Mouse (Mus musculus): ENCODE measurements around the gene Rnf213. TPM values are rescaled to one million over a fixed set of nuclear protein-coding genes. Genes with fewer than 3 reads are reported as not detected.
"Not testable (repeated sequence)": the region's sequence is repeated elsewhere in the genome, so short reads cannot be mapped to it uniquely, and the experiment has no call there.

Rnf213 gene
- total RNA-seq (2021) = 10 to 100 TPM in 1 of 2 experiments, 1 to 10 TPM in 1; 9.2 to 10.9 TPM
- long read RNA-seq, experiment 1, partial matches to known transcripts = 5 of 6 reads
- long read RNA-seq, experiment 1, other reads (novel, unspliced or antisense) = 1 of 6 reads
- long read RNA-seq, experiment 2, partial matches to known transcripts = 2 of 3 reads
- long read RNA-seq, experiment 2, other reads (novel, unspliced or antisense) = 1 of 3 reads

DNA sequence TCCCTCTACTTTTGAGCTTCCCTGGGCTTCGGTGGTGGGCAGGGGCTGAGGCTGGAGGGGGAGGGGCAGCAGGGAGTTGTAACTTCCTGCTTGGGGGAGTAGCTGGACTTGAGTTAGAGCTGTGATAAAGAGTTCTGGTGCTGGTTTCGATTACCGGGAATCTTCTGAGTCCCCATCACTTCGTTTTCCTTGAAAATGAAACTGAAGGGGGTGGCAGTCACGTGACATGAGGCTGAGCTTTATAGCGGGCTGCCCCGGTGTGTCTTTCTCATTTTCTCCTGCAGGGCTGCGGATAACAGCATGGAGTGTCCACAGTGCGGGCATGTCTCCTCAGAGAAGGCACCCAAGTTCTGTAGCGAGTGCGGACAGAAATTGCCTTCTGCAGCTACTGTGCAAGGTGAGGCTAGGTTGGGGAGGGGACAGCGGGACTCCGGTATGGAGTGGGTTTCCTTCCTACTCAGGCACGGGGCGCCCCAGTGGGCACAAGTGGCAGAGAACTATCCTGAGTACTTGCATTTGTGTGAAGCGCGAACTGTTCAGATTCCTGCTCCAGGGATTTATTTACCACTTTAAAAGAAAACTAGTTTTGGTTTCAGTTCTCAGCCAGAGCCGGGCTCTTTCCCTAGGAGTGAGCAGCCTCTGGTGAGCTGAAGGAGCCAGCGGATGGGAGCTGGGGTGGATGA is at the start of gene Rnf213:
Gene Rnf213, plus strand, starts transcription at position 301 of the 683 bp plus-strand sequence.
- DNase-seq (ENCODE audit: low spot score in 2 of 2) = peak in 1 of 2 experiments; percentile 65

DNA sequence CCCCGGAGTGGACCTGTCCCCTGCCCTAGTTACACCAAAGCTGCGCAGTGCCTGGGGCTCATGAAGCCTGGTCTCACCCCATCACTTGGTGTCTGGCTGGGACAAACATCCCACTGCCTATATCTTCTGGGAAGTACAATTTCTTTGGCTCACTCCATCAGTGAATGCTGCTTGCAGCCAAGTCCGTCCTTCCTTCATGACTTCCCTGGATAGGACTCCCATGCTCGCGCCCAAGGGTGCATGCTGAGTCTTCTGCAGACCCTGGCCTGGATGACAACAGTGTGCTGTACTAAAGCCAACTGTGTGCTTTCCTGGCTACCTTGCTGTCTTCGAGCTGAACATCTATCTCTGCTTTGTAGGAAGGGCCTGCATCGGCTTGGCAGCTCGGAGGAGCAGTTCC is 48.7 kb upstream of the Rnf213 start:
- DNase-seq (ENCODE audit: low spot score in 2 of 2) = no peak

DNA sequence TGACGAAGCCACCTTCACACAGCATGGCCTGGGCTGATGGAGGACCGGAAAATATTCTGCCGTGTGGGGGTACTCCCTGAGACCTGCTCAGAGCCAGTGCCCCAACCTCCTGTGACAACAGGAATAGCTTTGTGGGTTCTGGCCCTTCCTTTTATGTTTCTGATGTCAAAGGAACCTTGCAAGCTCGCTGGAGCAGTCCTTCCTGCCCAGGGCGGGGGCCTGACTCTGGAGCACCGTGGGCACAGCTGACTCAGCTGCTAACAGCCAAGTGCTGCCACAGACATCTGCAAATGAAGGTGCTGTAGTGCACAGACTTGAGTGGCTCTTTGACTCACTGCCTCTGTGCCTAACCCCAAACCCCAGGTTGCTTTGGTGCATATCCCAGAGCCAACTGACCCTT is 48.0 kb upstream of the Rnf213 start:
- DNase-seq (ENCODE audit: low spot score in 2 of 2) = no peak

DNA sequence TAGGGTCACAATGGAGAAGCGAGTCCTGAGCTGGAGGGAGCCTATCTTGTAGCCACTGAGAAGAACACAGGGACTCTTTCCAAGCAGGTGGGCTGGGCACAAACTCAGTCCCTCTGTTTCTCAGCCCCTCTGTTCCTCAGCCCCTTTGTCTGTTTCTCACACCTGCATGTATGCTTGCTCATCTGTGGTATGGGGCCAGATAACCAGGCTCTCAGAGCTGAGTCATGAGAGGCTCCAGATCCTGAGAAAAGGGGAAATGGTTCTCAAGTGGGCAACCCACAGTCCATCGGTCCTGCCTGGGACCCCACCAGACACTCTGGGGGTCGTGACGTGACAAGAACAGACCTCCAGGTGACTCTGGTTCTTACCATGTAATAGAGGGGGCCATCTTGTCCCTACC is 45.8 kb upstream of the Rnf213 start:
- no peak for DNase-seq (ENCODE audit: low spot score in 2 of 2)

DNA sequence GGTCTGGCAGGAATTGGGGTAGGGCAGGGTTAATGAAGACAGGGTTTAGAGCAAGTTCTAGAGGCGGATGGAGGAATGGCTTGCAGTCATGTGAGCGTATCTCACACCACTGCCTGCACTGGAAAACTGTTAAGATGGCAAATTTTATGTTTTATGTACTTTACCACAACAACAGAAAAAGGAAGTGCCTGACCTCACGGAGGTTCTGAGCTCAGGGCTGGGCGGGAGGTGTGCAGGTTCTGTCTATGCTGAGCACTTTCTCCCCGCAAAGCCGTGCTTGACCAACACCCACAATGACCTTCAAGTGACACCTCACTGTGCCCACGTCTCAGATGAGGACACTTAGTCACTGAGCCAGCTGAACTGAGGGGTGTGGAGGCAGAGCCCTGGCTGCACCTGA is 40.8 kb upstream of the Rnf213 start:
- no peak for DNase-seq (ENCODE audit: low spot score in 2 of 2)

DNA sequence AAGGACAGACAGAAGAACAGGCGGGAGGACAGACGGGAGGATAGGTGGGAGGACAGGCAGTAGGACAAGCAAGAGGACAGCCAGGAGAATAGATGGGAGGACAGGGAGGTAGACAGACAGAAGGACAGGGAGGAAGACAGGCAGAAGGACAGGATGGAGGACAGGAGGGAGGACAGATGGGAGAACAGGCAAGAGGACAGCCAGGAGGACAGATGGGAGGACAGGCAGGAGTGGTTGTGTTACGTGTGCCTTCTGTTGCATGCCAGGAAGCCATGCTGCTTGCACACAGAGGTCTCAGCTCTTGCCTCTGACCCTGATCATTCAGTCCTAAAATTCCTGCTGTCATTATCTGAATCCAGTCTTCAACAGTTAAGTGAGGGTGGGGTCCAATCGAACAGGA is 39.0 kb upstream of the Rnf213 start:
- no peak for DNase-seq (ENCODE audit: low spot score in 2 of 2)

DNA sequence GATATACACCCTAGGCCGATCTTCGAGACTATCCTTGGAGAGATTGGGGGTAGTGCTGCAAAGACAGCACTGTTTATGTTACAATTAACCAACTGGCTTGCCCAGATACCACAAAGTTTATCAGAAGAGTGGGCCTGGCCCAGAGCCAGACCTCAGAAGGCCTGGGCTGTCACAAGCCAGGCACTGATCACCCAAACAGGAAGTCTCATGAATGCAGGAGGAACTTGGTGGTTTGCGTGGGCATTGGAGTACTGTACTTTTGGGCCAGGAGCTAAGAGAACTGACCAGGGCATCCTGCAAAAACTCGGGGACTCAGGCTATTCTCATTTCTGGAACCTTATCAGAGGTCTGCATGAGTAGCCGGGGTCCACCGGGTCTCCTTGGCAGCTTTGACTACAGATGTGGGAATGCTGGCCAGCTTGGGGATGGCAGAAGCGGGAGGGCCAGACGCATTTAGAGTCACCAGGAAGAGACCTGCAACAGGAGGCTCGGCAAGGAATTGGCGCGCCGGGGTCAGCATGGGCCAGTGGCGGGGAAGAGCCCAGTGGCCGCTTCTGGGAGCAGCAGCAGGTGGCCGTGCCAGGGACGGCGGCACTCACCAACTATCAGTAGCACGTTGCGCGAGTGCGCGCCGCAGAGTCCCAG is 38.0 kb upstream of the Rnf213 start:
- DNase-seq (ENCODE audit: low spot score in 2 of 2) = peak in 1 of 2 experiments; percentile 49

DNA sequence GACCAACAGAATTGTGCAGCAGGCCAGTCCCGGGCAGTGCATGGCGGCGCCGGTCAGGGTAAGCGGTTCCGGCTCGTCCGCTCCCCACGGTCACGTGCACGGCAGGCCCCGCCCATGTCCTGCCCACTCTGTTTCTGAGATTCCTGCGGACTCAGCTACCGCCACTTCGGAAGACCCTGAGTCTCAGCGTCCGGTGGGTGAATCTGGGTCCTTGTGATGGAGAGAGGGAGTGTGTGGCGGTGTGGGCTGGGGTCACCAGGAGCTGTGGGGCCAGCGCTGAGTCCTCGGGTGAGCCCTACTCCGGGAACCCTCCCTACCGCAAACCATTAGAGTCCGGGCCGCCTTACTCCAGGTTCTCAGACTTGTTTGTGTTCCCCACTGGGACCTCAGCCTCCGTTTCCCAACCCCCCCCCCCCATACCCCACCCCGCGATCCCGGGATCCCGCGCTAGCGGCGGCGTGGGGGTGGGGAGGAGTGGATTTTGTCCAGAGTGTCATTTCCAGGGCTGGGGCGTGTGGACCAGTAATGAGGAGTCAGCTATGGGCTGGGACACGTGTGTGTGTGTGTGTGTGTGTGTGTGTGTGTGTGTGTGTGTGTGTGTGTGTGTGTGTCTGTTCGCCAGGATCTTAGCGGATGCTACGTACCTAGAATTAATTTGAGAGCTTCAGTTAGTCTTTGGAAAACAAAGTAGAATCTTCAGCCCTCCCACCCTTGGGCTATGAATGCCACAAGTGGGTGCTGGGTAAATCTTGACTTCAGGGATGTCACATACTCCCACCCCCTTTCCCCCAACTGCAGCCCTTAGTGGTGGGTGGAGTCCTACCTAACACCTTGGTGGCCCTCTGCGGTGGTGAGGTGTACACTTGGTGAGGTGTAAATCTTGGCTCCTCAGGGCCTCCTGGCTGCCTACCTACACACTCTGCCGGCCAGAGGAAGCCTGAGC is 37.2 kb upstream of the Rnf213 start, which contains the start of the genes Sgsh and Slc26a11:
Gene Sgsh, minus strand, starts transcription at position 94 of the 943 bp plus-strand sequence.
Gene Slc26a11, plus strand, starts transcription at position 115 of the 943 bp plus-strand sequence.
- peak; percentile 87 to 92 for DNase-seq (ENCODE audit: low spot score in 2 of 2)

DNA sequence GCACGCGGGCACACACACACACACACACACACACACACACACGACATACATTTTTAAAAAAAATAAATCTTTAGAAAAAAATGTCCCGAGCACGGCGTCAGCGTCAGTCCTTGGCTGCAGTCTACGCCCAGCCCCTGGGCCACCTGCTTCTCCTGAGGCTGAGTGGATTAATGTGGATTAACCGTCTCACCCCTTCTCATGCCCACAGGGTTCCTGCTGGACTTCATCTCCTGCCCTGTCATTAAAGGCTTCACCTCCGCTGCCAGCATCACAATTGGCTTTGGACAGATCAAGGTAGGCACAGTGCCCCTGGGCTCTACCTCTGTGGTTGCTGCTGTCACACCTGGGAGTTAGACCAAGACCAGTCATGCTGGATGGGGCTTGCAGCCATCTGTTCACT is 33.8 kb upstream of the Rnf213 start:
- no peak for DNase-seq (ENCODE audit: low spot score in 2 of 2)

DNA sequence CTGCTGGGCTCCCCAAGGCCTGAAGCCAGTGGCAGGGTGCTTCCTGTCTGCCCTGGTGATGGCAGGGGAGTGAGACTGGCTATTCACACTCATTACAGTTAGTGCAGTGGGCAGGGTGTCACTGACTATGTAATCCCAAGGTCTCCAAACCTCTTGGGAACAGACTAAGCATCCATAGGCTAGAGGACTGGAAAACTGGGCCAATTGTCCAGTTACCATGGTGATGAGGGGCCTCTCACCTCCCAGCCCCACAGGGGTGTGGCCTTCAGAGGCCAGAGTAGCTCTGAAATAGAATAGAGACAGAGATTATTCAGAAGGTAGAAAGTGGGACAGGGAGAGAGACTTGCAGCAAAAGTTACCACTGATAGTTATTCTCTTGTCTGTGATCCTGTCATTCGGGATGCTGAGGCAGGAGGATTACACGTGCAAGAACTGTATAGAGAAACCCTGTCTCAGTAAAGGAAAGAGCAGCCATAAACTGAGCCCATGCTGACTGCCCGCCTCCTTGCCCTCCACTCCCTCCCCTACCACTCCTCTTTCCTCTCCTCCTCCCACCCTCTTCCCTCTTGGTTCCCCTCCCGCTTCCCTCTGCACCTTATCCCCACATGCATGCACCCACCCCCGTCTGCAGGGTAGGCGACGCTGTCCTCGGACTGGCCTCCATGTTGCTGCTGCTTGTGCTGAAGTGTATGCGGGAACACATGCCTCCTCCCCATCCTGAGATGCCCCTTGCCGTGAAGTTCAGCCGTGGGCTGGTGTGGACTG is 29.9 kb upstream of the Rnf213 start:
- no peak for DNase-seq (ENCODE audit: low spot score in 2 of 2)

DNA sequence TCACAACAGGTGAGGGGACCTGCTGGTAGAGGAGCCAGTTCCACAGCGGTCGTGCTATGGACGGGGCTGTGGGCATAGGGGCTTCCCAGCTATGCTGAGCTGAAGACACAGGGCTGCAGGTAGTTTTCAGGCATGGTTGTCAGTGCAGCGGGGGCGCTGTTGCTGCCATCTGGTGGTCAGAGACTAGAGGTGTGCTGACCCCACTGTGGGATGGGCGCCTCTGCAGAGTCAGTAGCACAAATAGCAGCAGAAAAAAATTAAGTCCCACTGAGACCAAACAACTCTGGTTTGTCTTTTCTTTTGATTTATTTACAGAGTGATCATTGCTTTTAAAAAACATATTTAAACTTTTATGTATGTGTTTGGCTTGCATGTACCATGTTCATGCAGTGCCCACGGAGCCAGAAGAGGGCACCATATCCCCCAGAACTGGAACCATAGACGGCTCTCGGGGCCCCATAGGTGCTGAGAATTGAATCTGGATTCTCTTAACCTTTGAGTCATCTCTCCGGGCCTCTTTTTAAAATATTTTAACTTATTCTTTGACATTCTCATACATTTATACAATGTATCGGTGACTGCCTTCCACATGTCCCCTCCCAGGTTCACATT is 29.3 kb upstream of the Rnf213 start:
- DNase-seq (ENCODE audit: low spot score in 2 of 2) = peak in 1 of 2 experiments; percentile 65

DNA sequence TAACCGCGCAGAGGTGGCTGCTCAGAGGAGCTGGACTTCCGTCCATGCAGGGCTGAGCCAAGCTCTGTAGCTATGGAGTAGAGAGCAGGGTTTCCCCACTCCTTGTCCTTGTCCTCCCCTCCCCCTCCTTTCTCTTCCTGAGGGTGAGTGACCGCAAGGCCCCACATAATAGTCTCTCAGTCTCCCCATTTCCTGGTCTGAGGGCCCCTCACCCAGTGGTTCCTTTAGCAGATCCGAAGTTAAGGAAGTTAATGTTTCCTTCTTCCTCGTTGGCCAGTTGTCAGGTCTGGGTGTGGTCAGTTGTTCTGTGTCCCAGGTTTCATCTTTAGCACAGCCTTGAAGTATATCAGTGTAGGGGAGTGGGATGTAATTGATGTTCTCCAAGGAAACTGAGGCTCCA is 17.5 kb upstream of the Rnf213 start:
- DNase-seq (ENCODE audit: low spot score in 2 of 2) = no peak

DNA sequence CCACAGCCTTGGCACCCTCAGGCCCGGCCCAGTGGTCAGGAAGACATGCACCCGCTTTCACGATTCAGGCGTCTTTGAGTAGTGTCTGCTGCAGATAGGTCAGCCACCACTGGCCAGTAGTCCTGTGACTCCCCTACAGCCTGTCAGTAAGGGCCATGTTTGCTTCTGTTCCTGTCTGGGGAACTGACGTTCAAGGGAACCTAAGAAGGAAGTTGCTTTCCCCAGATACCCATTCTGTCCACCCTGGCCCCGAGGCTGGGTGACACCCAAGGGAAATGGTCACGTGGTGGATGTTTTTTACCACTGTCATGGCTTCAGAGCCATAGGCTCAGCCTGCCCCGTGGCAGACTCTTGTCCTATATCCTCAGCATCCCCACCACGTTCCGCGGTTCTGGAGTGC is 15.6 kb upstream of the Rnf213 start:
- DNase-seq (ENCODE audit: low spot score in 2 of 2) = no peak

DNA sequence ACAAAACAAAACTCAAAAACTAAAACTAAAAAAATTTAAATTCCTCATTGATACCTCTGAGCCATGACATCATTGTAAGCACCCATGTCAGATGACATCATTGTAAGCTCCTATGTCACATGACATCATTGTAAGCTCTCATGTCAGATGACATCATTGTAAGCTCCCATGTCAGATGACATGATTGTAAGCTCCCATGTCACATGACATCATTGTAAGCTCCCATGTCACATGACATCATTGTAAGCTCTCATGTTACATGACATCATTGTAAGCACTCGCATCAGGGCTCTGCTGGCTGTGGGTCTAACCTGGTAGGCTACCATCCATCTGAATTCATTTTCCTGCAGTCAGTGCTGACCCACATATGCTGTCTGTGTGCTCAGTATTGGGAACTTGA is 14.3 kb upstream of the Rnf213 start:
- no peak for DNase-seq (ENCODE audit: low spot score in 2 of 2)

DNA sequence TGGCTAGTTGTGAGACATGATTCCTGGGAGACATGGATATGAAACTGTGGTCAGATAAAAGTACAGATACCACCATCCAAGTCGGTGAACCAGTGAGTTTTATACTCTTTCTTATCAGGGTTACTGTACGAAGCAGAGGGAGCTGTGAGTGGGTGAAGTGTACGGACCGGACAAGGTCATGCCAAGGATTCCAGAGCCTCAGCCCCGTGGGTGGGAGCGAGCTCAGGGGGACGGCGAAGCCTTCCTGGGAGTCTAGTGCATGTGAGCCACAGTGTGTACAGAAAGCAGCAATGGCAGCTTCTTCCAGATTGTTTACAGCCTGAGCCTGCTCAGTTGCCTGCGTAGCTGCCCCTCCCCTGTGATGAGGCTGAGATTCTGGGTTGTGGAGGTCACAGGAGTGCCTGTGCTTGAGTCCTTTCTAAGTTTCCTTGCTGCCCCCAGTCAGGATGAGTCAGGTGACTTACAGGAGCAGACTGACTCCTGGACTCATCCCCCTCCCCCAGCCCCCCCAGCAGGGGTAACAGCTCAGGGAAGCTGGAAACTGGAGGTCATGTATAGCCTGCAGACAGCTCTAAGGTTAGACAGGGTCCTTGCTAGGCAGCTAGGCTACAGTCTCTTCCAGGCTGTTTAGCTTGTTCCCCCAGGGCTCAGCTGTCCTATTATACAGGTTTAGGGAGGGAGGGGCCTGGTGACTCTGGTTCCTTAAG is 11.1 kb upstream of the Rnf213 start:
- no peak for DNase-seq (ENCODE audit: low spot score in 2 of 2)

DNA sequence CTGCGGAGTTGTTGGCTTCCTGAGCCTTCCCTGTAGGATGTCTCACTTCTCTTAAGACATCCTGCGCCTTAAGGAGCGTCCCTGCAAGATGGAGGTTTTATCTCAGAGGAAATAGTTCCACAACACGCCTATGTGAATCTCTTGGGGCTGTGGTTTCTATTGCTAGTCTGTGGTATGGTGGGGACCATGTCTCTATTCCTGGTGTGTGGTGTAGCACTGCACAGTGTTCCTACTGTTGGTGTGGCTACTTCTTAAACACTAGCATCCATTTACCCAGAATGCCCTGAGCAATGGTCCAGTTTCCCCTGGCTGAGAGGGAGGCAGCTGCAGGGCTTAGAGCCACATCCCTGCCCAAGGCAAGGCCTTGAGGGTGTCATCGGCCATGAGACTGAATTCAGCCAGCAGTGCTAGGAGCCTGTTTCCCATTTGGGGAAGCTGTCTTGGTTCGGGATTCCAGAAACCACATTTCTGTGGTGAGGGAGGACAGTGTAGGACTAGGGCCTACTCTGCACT is 10.5 kb upstream of the Rnf213 start:
- DNase-seq (ENCODE audit: low spot score in 2 of 2) = no peak

DNA sequence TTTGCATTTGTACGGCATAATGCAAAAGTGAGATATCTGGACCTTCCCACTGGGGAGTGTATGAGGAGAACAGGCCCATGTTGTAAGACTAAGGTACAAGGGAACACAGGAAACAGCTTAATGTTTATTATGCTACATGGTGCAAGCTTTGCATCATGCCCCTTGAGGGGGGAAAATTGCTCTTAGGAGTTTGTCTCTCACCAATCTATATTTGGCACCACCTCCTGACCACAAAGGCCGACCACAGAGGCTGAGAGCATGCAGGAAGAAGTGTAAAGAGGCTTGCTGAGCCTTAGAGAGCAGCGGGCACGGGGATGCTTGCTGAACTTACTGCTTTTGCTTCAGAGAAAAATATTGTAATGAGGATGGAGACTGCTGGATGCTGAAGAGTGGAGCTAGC is 8.0 kb upstream of the Rnf213 start:
- DNase-seq (ENCODE audit: low spot score in 2 of 2) = no peak

DNA sequence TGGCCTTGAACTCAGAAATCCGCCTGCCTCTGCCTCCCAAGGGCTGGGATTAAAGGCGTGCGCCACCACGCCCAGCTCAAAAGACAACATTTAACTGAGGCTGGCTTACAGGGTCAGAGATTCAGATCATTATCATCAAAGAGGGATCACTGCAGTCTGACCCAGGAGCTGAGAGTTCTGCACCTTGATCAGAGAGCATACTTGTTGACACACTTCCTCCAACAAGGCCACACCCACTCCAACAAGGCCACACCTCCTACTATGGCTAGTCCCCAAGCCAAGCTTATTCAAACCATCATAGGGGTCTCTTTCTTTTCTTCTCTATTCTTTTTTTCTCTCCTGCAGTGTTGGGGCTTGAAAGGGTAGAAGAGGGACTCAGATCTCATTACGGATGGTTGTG is 6.6 kb upstream of the Rnf213 start:
- DNase-seq (ENCODE audit: low spot score in 2 of 2) = no peak

DNA sequence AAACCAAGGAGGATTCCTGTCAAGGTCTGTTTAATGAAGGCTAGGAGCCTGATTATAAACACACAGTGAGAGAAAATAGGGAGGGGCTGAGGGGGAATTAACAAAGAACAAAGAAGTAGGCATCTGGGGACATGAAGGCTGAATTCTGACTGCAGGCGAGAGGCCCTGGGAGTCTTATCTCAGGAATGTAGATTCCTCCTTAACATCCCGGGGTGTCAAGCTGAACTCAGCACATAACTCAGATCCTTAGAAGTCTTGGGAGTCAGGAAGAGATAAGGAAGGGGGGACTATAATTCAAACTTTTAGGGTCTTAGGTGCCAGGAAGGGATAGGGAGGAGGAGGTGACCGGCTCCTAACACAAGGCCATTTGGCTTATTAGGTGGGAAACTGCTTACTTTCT is 5.6 kb upstream of the Rnf213 start:
- DNase-seq (ENCODE audit: low spot score in 2 of 2) = not testable (repeated sequence)
